Mouse (Mus musculus): Measurements from ENCODE around the gene Tmem186. TPM values are rescaled to one million over a fixed set of nuclear protein-coding genes. Genes with fewer than 3 reads are reported as not detected.

The Tmem186 gene
- total RNA-seq (2023) = 10 to 100 TPM in 1 of 2 experiments, 1 to 10 TPM in 1; 9.9 to 12.0 TPM

DNA sequence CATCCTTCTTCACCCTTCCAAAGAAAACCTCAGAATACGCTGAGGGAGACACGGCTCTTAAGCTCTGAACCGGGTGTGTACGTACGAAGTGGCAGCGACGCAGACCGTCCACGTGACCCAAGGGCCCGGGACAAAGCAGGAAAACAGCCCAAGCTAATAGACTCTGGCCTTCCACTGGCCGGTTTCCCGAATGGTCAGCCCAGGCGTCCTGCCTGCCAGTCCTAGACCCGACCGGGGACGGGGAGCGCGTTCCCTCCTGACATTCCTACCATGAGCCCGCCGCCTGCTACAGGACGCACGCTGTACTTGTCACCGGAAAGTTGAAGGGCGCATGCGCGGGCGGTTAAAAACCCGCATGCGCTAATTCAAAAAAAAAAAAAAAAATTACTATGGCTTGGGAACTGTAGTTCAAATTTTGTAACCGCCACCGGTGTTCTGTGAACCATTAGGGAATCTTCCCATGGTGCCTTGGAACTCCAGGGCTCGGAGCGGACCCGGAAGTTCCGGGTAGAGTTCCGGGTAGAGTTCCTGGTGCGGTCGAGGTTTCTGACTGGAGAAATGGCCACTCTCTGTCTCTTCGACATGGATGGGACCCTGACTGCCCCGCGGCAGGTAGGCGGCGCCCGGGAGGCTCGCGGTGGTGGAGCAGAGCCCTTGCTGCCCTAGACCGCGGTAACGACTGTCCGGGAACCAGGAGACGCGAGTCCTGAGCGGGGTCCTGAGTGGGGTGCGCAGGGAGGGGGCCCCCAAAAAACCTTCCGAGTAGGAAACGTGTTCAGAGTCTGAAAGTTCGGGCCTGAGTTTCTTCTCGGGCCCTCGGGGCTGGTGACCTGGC lies at the start of gene Tmem186, which contains the start of gene Pmm2:
Tmem186 (minus strand) TSS at position 496 of the 835 bp plus-strand sequence.
Pmm2 (plus strand) TSS at position 458 of the 835 bp plus-strand sequence.

DNA sequence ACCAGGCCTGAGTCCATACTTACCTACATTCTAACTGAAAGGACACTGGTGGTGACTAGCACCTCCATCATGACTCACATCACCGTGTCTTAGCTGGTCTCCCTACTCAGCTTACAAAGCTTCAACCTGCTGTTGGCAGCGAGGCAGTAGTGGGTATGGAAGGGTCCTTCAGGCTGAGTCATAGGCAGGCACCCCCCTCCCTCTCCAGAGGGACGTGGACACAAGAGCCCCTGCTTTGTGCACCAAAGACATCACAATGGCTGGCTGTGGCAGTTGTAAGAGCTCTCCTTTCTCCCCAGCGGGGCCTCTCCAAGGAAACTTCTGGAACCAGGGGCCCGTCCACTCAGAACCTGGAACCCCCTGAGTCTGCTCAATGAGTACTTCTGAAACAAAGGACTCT lies 43.0 kb upstream of the Tmem186 start, which contains the start of gene Gm5767:
Gm5767 (plus strand) TSS at position 301 of the 400 bp plus-strand sequence.

DNA sequence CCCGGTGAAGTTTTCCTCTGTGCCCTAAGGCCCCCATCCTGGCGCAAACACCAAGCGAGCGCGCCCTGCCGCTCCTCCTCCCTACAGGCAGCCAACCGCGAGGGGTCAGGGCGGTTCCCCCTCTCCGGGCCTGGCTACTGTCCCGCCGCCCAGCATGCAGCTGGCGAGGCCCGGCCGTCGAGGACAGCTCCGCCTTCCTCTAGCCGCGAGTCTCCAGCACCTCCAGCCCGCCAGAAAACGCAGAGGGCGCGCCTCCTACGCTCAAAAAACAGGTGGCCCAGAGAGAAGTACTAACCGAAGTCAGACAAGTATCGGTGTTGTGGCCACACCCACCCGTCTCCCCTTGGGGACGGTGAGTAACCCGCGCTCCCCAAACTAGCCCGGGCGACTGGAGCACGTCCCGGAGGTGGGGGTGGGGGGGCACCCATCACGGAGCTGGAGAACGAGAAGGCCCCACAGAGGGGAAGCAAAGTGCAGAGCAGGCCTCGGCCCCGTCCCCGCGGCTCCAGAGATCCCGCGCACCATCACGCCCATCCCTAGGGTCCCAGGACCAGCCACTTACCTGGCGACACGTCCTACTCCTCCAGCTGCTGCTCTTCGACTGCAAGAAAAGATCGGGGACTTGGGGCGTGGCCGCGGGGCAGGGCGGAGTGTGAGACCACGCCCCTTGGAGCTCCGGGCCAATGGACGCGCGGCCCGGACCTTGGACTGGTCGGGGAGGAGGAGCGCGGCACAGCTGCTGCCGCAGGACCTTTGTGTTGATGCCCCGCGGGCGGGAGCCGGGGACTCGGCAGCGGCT lies 34.2 kb upstream of the Tmem186 start, which contains the start of gene Carhsp1:
Carhsp1 (minus strand) TSS at position 605 of the 799 bp plus-strand sequence.

Other genes starting within 250 kb of the Tmem186 start
- gene Tmem114, start 212.6 kb downstream of the Tmem186 start, total RNA-seq (2023) = not detected
- 10 to 100 TPM; 18.0 to 22.4 TPM for gene Mettl22, start 166.9 kb downstream of the Tmem186 start, total RNA-seq (2023)
- not detected for gene Abat, start 124.3 kb downstream of the Tmem186 start, total RNA-seq (2023)
- gene Pmm2, start within 50 bp of the Tmem186 start, total RNA-seq (2023) = 10 to 100 TPM; 85.6 to 95.8 TPM
- gene Carhsp1, start 34.4 kb upstream of the Tmem186 start, total RNA-seq (2023) = 10 to 100 TPM; 16.9 to 17.8 TPM
- gene Gm5767, start 43.1 kb upstream of the Tmem186 start, total RNA-seq (2023) = not detected
- 100 to 1,000 TPM; 314 TPM for gene Usp7, start 154.6 kb upstream of the Tmem186 start, total RNA-seq (2023)
- gene 1810013L24Rik, start 192.4 kb upstream of the Tmem186 start, total RNA-seq (2023) = 100 to 1,000 TPM; 106 to 112 TPM